Mouse (Mus musculus) limb, embryonic 14.5 days (tissue): ENCODE measurements around the gene Gm4981. TPM values are rescaled to one million over a fixed set of nuclear protein-coding genes. Genes with fewer than 3 reads are reported as not detected.
"Not testable (repeated sequence)": the region's sequence is repeated elsewhere in the genome, so short reads cannot be mapped to it uniquely, and the experiment has no call there.

Experiments used
- ATAC-seq: fragments of 200-750 bp; cut with Nextera tagmentation; 2 replicates; pipeline ENCODE4 v1.8.0; 2017; ENCODE audit warnings: low read depth, moderate number of reproducible peaks, moderate TSS enrichment; ENCODE audit not compliant: low FRiP score
- DNase-seq: peaks from one replicate; pipeline ENCODE4 v3.0.0-alpha.2; 2015; ENCODE audit warnings: low spot score
- H3K27ac ChIP-seq: fragments of 300-500 bp; sonication (generic); replicated peaks from 2 replicates; pipeline ENCODE4 v1.5.1; 2014; ENCODE audit warnings: low read depth, mild to moderate bottlenecking, low read length, moderate library complexity, mixed read lengths
- H3K27me3 ChIP-seq: fragments of 300-500 bp; sonication (generic); 2 replicates; pipeline ENCODE4 v1.6.1; 2014; ENCODE audit warnings: low read length, mixed read lengths; ENCODE audit not compliant: control insufficient read depth, insufficient read depth
- H3K36me3 ChIP-seq: fragments of 300-500 bp; sonication (generic); 2 replicates; pipeline ENCODE4 v1.6.1; 2014; ENCODE audit warnings: mild to moderate bottlenecking, low read length, moderate library complexity, mixed read lengths; ENCODE audit not compliant: control insufficient read depth, insufficient read depth
- H3K4me1 ChIP-seq: fragments of 300-500 bp; sonication (generic); 2 replicates; pipeline ENCODE4 v1.6.1; 2014; ENCODE audit warnings: antibody characterized with exemption, low read length, mixed read lengths; ENCODE audit not compliant: control insufficient read depth, insufficient read depth
- H3K4me2 ChIP-seq: fragments of 300-500 bp; sonication (generic); replicated peaks from 2 replicates; pipeline ENCODE4 v1.6.1; 2014; ENCODE audit warnings: low read depth, mild to moderate bottlenecking, low read length, moderate library complexity; ENCODE audit not compliant: severe bottlenecking
- H3K4me3 ChIP-seq: fragments of 300-500 bp; sonication (generic); replicated peaks from 2 replicates; pipeline ENCODE4 v1.5.1; 2014; ENCODE audit warnings: low read length
- H3K9ac ChIP-seq: fragments of 300-500 bp; sonication (generic); 2 replicates; pipeline ENCODE4 v1.6.1; 2014; ENCODE audit warnings: mild to moderate bottlenecking, low read depth, low read length, moderate library complexity; ENCODE audit not compliant: severe bottlenecking
- H3K9me3 ChIP-seq: fragments of 300-500 bp; sonication (generic); 2 replicates; pipeline ENCODE4 v1.6.1; 2016; ENCODE audit warnings: low read length; ENCODE audit not compliant: control insufficient read depth
- POLR2A ChIP-seq: fragments of 200-500 bp; IDR thresholded peaks from 2 replicates; pipeline ENCODE4 v1.8.0; 2012; ENCODE audit warnings: inconsistent platforms, mild to moderate bottlenecking, moderate library complexity, borderline replicate concordance; ENCODE audit not compliant: insufficient read depth, insufficient read length; ENCODE audit errors: extremely low read depth
- WGBS: fragments of 180-500 bp; shearing (Covaris S2); extraction: QIAGEN DNeasy Blood & Tissue Kit; methylation state at CpG from one replicate; pipeline ENCODE4 v1.1.7; 2014; 5-methylcytosine and 5-hydroxymethylcytosine counted together
- polyA plus RNA-seq, 2 experiments: library from polyadenylated mRNA; depleted of rRNA in 1 of 2; stranded (reverse) in 1 of 2; unstranded in 1 of 2; fragments of >200 nt; fragmentation: Nextera tagmentation in 1 of 2; extraction: Ambion mirVana in 1 of 2; gene quantifications; 2 replicates each; pipeline versions ENCODE4 v1.2.1 to v1.2.3; 2012 to 2014

The Gm4981 gene
- polyA plus RNA-seq, 2 experiments = not detected

DNA sequence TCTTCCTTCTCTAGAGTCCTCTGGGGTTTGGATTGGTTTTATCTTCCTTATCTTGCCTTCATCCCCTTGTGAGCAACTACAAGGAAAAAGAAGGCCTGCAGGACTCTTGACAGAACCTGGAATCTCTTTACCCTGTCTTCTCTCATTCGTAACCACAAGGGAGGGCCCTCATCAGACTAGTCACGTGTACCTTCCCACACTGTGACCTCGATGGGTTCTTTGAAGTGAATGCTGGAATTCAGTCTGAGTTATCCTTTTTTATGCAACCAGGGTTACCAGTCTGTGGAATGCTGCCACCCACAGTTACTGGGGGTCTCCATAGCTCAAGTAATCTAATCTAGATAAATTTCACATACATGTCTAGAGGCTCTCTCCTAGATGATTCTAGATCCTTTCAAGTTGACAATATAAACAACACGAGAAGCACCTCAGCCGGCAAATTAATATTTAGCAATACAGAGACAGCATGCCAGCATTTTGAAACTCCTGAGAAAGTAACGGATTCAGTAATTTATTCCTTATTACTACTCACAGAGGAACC lies 18.2 kb upstream of the Gm4981 start:
- no peaks in the 10 kb centered on the region for H3K9me3 ChIP-seq
- ATAC-seq (no peak), DNase-seq (no peak)
- peaks cover 21% of the 10 kb centered on the region for H3K36me3 ChIP-seq
- H3K4me2 ChIP-seq = peak overlapping the region; percentile 54
- peak overlapping the region; percentile 75 for H3K9ac ChIP-seq
- H3K4me3 ChIP-seq = peak overlapping the region; percentile 79
- 43% methylated on average over 6 of the region's 6 CpGs for WGBS
- no peak for TF ChIP-seq POLR2A
- no peak overlapping the region for H3K27ac ChIP-seq
- H3K4me1 ChIP-seq = peaks cover 12% of the 10 kb centered on the region; the same call in 1 of the 2 replicates
- H3K27me3 ChIP-seq = no peaks in the 10 kb centered on the region

DNA sequence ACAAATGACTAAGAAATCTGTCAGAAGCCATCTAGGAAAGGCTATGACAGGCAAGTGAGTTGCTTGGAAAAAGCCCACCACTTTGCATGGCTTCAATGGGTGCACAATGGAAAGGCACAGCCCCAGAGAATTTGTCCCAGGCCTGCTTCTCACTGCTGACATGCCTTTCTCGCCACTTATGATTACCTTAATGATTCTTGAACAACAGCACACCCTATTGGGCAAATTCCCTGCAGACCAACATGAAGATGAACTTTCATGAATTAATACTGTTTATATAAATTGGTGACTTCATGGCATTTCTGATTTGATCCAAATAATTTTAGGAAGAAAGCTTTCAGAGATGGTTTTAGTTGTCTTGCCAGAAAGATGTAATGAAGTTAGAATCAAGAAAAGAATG lies 13.0 kb upstream of the Gm4981 start:
- Histone ChIP-seq H3K9me3 (no peaks in the 10 kb centered on the region), H3K4me1 (no peaks in the 10 kb centered on the region), H3K27me3 (no peaks in the 10 kb centered on the region), H3K9ac (no peak overlapping the region), H3K36me3 (no peaks in the 10 kb centered on the region), H3K27ac (no peak overlapping the region), H3K4me3 (no peak overlapping the region), H3K4me2 (no peak overlapping the region)
- no peak for TF ChIP-seq POLR2A
- ATAC-seq = no peak
- DNase-seq = no peak
- WGBS = 20% methylated on average over 1 of the region's 1 CpGs

GRCm38 (mm10) chr10:58238984-58239740 lies 2.7 kb upstream of the Gm4981 start:
- not testable (repeated sequence) for H3K36me3 ChIP-seq, H3K9ac ChIP-seq, H3K4me1 ChIP-seq, H3K27ac ChIP-seq, H3K27me3 ChIP-seq, H3K4me2 ChIP-seq, H3K4me3 ChIP-seq, H3K9me3 ChIP-seq
- ATAC-seq (peak; percentile 84), DNase-seq (peak; percentile 33)
- 85% methylated on average over 7 of the region's 8 CpGs for WGBS

GRCm38 (mm10) chr10:58234985-58235384 lies 1.5 kb downstream of the Gm4981 start:
- H3K27me3 ChIP-seq, H3K9ac ChIP-seq, H3K27ac ChIP-seq, ATAC-seq, H3K36me3 ChIP-seq, DNase-seq, H3K4me3 ChIP-seq, H3K4me2 ChIP-seq, H3K4me1 ChIP-seq: not testable (repeated sequence)
- 82% methylated on average over 4 of the region's 4 CpGs for WGBS
- H3K9me3 ChIP-seq = peaks cover 15% of the 10 kb centered on the region

- not testable (repeated sequence) for H3K27me3 ChIP-seq, DNase-seq, H3K4me1 ChIP-seq, H3K9ac ChIP-seq, H3K4me3 ChIP-seq, ATAC-seq, H3K4me2 ChIP-seq, H3K27ac ChIP-seq, H3K36me3 ChIP-seq
- peaks cover 11% of the 10 kb centered on the region for H3K9me3 ChIP-seq
Measured at GRCm38 (mm10) chr10:58233740-58234121, 2.8 kb downstream of the Gm4981 start.

DNA sequence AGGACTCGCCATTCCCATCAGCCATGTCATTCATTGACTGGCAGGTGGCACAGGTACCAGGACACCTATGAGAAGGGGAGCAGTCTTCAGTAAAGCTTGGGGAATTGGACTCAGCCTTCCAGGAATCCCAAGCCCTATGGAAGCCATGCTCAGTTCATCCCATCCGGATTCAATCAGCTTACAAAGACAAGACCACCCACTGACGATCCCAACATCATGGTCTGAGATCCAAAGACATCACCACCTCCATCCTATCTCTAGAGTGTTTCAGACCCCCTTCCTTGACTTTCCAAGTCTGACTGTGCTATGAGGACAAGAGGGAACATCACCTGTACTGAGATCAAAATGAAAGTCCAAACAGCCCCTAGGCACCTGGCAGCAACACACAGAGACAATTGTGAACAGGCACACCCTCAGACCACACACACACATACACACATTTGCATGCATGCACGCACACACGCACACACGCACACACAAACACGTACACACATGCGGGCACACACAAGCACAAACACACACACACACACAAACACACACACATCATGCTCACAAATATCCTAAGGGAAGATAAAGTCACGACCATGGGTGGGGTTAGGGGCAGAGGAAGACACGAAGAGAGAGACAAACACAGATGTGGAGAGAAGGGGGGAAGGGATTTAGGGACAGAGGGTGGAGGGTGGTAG lies 3.3 kb downstream of the Gm4981 start:
- H3K9me3 ChIP-seq = peaks cover 11% of the 10 kb centered on the region
- 80% methylated on average over 9 of the region's 10 CpGs for WGBS
- ATAC-seq = peak; percentile 36

GRCm38 (mm10) chr10:58232641-58232969 lies 3.9 kb downstream of the Gm4981 start, which contains the start of gene Duxf3:
Duxf3 (minus strand) TSS chr10:58232675.
- H3K4me1 ChIP-seq, H3K4me3 ChIP-seq, H3K27ac ChIP-seq, DNase-seq, H3K36me3 ChIP-seq, H3K27me3 ChIP-seq, H3K9ac ChIP-seq, H3K4me2 ChIP-seq: not testable (repeated sequence)
- 80% methylated on average over 5 of the region's 8 CpGs for WGBS
- peaks cover 11% of the 10 kb centered on the region for H3K9me3 ChIP-seq
- peak; percentile 31 for ATAC-seq

More for the DNA sequence above, 3.3 kb downstream of the Gm4981 start:
- not testable (repeated sequence) for H3K36me3 ChIP-seq, H3K4me2 ChIP-seq, H3K9ac ChIP-seq, H3K4me3 ChIP-seq, DNase-seq, H3K27me3 ChIP-seq, H3K4me1 ChIP-seq, H3K27ac ChIP-seq
